Comparison of ENCODE assay signal across 23 mouse cellular contexts in the genomic region with DNA sequence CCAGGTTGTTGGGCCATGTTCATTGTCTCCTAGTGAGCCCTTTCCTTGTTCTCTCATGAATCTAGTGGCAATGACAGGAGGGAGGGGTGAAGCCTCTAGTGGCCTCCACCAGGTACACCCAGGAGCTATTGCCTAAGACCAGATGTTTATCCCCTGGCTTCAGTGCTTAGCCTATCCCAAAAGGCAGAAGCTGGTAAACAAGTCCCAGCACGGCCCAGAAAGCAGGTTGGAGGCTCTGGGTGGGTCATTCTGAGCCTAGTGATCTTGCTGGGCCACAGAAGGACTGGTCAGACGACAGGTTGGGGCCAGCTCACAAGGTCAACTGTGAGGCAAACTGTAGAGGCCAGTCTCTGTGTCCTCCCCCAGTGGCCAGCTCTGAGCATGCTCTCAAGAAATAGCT. TPM values are rescaled to one million over a fixed set of nuclear protein-coding genes. Genes with fewer than 3 reads are reported as not detected.
"Had no signal": no experiment of that assay in that cellular context is flagged by ENCODE, and none has a peak within 500 bp of the region (broad histone marks: within the 10 kb centered on the region; RNA-seq: fewer than 3 reads in every experiment).

No protein-coding gene starts in this region.

- H3K4me1 ChIP-seq: hindbrain, embryonic 15.5 days; kidney, embryonic 15.5 days; limb, embryonic 10.5 days; liver, embryonic 15.5 days; megakaryocyte, embryonic 14.5 days; midbrain, embryonic 15.5 days; neural tube, embryonic 13.5 days had no signal

- H3K9me3 ChIP-seq: hindbrain, embryonic 15.5 days; kidney, embryonic 15.5 days; limb, embryonic 10.5 days; liver, embryonic 15.5 days; megakaryocyte, embryonic 14.5 days; midbrain, embryonic 15.5 days; neural tube, embryonic 13.5 days had no signal

- H3K4me2 ChIP-seq: hindbrain, embryonic 15.5 days; kidney, embryonic 15.5 days; liver, embryonic 15.5 days; midbrain, embryonic 11.5 days; midbrain, embryonic 15.5 days; neural tube, embryonic 13.5 days had no signal

- H3K27ac ChIP-seq: hindbrain, embryonic 15.5 days; kidney, embryonic 15.5 days; left cerebral cortex, adult 2 months; limb, embryonic 10.5 days; liver, embryonic 15.5 days; macrophage; midbrain, embryonic 15.5 days; neural tube, embryonic 13.5 days had no signal

- H3K9ac ChIP-seq: hindbrain, embryonic 15.5 days; kidney, embryonic 15.5 days; liver, embryonic 15.5 days; midbrain, embryonic 15.5 days; neural tube, embryonic 13.5 days had no signal

- H3K4me3 ChIP-seq: hindbrain, embryonic 15.5 days; kidney, embryonic 15.5 days; left cerebral cortex, adult 2 months; limb, embryonic 10.5 days; liver, embryonic 15.5 days; megakaryocyte, embryonic 14.5 days; midbrain, embryonic 15.5 days; neural tube, embryonic 13.5 days had no signal

- H3K27me3 ChIP-seq: hindbrain, embryonic 15.5 days; kidney, embryonic 15.5 days; midbrain, embryonic 15.5 days; neural tube, embryonic 13.5 days had no signal

- DNase-seq: kidney, adult 2 months; kidney, postnatal 14 days; retina, postnatal 1 day; right cerebral cortex, postnatal 4 days; spleen, adult 18-20 months; thymus, adult 18-20 months; thymus, postnatal 14 days had no signal

- H3K36me3 ChIP-seq: hindbrain, embryonic 15.5 days; kidney, embryonic 15.5 days; limb, embryonic 10.5 days; liver, embryonic 15.5 days; midbrain, embryonic 15.5 days; neural tube, embryonic 13.5 days had no signal

- ATAC-seq: intestine, embryonic 16.5 days; midbrain, embryonic 15.5 days had no signal

RNA-seq across cellular contexts. Expression of gene Scgb1a1, which starts 3.0 kb away (rescaled TPM):
- total RNA-seq: layer of hippocampus, adult 8-10 months; layer of hippocampus, postnatal 25 days; left cerebral cortex, adult 2 months; left cerebral cortex, postnatal 14 days had no signal
- polyA plus RNA-seq: hindbrain, embryonic 15.5 days; intestine, embryonic 16.5 days; kidney, embryonic 15.5 days; limb, embryonic 10.5 days; limb, embryonic 14.5 days; liver, embryonic 15.5 days; macrophage; midbrain, embryonic 11.5 days; midbrain, embryonic 15.5 days; neural tube, embryonic 13.5 days; stomach, embryonic 14.5 days had no signal
